Mouse (Mus musculus) spleen, embryonic (tissue): ENCODE data around the gene Mapkapk5.
"Not testable (repeated sequence)": the region's sequence is repeated elsewhere in the genome, so short reads cannot be mapped to it uniquely, and the experiment has no call there.

Experiments used
- CTCF ChIA-PET: fragments of 350-600 bp; sonication (Branson Sonifier 250); formaldehyde crosslinking; loops from one replicate; lab custom pipeline; 2022; lab: Charles Lee

Gene Mapkapk5

DNA sequence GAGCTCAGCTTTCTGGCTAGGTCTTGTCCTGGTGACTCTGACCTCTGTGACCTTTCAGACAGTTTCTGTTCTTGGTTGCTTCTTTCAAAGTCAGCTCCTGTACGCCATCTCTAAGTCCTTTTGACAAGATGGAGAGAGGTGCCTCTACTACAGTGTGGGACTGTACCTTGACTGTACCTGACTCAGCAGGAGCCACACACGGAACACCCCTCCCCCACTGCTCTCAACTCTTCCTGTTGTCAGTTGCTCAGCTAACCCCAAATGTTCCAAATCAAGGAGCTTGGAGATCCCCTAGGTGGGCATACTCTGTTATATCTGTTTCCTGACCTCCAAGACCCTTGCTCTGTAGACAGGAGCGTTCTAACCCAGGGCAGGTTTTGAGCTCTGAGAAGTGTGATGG, 42.5 kb downstream of the Mapkapk5 start, which contains the start of gene Adam1b:
Gene Adam1b, minus strand, starts transcription at position 205 of the 400 bp plus-strand sequence.
- CTCF ChIA-PET, result no interaction called here

DNA sequence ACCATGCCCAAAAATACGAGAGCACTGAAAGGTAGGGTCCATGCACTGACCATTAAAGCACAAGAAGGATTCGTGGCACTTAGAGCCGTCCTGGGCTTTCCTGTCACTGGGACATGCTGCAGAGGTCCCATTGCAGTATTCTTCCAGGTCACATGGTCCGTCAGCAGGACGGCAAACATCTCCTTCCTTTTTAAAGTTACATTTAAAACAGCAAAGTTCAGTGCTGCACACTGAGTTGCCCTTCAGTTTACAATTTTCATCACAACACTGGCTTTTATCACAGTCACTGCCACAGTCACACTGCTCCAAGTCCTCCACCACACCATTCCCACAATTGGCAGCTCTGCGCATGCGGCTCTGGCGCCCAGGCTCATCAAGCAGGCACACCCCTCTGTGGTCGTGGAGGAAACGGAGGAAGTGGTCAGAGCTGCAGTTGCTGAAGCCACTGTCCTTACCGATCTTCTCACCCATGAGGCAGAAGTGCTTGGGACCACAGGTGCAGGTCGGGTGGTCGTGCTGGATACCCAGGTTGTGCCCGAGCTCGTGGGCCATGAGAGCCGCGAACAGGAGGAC, 44.2 kb downstream of the Mapkapk5 start:
- CTCF ChIA-PET, result not testable (repeated sequence)

DNA sequence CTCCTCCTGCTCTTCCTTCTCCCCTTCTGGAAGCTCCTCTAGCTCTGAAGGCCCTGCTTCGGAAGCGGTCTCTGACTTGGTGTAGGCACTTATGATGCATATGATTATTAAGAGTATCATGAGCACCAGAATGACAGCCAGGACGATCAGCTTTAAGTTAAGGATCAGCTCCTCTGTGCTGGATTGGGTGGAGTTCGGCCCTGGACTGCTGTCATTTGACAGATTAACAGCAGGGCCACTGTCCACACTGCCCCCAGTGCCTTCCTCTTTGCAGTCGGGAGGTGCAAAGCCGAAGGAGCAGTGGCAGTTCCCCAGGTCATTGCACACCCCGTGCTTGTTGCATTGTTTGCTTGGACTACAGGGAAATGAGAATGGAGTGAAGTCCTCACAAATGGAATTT, 45.0 kb downstream of the Mapkapk5 start:
- CTCF ChIA-PET, result no interaction called here

DNA sequence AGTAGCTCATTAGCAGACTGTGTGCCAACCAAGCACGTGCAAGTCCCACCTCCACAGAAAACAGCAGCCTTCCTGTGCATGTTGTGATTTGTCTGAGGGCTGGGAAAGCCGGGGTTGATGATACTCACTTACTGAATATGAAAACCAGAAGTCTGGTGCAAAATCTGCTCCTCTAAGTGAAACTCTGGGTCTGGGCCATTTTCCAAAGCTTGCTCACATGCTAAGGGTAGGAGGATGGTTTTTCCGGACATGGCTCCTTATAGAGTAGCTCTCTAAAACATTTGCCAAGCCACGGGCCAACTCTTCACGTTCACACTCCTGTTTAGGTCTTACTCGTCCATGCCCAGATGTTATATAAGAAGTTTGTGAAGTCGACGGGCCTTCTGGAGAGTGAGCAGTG, 52.4 kb downstream of the Mapkapk5 start:
- CTCF ChIA-PET, result interaction anchor here (0.6 kb wide), 1 partner anchor 28 kb away, joined by 10 read pairs; no protein-coding TSS in a partner anchor

DNA sequence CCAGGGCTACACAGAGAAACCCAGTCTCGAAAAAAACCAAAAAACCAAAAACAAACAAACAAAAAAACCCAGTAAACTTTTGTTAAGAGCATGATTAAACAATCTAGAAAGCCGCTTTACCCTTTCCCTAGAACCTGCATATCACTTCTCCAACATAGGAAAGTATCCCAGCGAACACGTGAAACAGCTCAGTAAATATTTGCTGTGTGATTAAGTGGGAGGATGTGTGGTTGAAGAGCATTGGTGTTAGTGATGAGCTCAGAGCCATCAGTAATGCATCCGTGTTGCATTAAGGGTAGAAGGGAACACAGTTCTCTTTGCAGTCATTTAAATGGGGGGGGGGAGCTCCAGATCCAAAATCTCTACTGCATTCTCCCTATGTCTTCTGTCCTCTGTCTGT, 60.9 kb downstream of the Mapkapk5 start:
- CTCF ChIA-PET, result no interaction called here

DNA sequence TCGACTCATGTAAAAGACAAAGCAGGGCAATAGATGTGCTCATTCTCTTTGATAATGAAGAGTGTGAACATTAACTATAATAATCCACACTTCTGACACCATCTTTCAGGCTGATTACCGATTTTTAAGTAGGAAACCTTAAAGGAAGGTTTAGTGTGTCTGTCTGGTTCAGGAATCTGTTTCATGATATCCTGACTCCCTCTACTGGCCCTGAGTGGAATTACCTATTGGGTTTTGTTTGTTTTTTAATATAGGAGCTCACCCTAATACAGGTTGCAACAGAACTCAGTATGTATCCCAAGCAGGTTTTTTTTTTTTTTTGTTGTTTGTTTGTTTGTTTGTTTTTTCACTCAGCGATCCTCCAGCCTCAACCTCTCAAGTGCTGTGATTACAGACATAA, 68.0 kb downstream of the Mapkapk5 start:
- CTCF ChIA-PET, result interaction anchor here (1.0 to 1.4 kb wide), 3 partner anchors 25 to 84 kb away, joined by 3 to 4 read pairs (median 3); partner anchors contain the start of gene Erp29

DNA sequence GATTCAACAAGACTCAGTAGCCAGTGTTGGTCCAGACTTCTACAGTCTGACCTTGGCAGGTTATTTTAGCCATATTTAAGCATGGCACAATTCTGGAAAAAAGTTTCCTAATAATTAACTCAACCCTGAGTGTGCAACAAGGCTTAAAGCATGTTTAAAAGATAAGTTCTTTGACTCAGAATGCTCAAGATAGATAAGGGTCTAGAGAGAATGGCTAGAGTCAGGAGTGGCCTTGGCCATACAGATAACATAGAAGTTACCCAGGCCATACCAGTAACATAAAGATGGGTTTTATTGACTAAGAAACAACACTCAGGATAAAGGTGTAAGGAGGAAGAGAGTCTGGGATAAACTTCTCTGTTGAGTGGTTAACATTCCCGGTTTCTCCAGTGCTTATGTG, 69.7 kb downstream of the Mapkapk5 start:
- CTCF ChIA-PET, result interaction anchor here (1.4 kb wide), 1 partner anchor 23 kb away, joined by 3 read pairs; the partner anchor contains the start of gene Erp29
